9 mouse cellular contexts compared by ENCODE assay signal in the genomic region with DNA sequence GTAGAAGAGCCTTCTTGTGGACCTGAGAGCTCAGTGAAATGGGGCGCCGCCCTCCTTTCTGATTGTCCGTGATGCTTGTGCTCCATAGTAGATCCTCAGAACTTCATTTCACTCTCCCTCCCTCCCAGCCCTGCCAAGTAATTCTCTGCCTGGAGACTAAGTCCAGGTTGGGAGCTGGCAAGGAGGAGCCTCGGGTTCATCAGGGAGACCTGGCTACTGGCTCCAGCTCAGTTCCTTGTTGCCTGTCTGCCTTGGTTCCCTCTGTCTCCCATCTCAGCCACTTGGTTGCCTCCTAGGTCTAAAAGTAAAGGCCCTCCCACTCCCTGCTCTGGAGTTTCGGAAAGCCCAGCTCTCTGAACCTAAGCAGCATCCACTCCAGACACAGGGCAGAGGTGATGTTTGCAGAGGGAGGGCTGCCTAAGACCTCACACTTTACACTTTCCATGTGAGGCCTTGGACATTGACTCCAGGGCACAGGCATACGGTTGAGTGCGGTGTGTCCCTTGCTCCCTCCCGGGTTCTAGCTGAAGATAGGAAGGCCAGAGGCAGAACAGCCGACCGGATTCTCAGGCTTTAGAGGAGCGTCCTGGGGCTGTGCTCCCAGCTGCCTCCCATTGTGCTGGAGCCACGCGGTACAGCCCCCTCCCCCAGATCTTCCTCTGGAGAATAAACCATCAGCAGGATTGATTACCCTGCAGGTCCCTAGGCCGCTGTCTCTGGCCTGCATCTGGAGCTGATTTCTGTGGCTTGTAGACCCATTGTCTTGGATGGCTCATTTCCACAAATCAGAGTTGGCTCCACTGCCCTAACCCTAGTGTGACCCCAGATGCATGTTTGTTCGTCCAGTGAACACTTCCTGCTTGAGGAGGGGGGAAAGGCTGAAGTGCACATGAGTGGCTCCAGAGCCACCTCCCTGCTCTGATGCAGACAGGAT.
DNase-seq lines count a peak whose midpoint lies in the region; ATAC-seq and TF ChIP-seq lines count a peak whose summit lies in the region.
"Had no signal": no experiment of that assay in that cellular context is flagged by ENCODE, and none has a peak within 500 bp of the region (broad histone marks: within the 10 kb centered on the region; RNA-seq: fewer than 3 reads in every experiment).

No protein-coding gene starts in this region.

- no peaks in the 10 kb centered on the region for H3K27me3 ChIP-seq in kidney, embryonic 14.5 days (ENCODE audit: control insufficient read depth, insufficient read depth, low read length)
- no peaks in the 10 kb centered on the region for H3K27me3 ChIP-seq in heart, embryonic 14.5 days (ENCODE audit: control insufficient read depth, insufficient read depth, low read length)
- H3K27me3 ChIP-seq in limb, embryonic 13.5 days: no peaks in the 10 kb centered on the region
- H3K27me3 ChIP-seq in small intestine, adult 2 months (ENCODE audit: control insufficient read depth, insufficient read depth, low read length): no peaks in the 10 kb centered on the region

- H3K9me3 ChIP-seq in kidney, embryonic 14.5 days (ENCODE audit: control insufficient read depth, low read length): no peaks in the 10 kb centered on the region
- no peaks in the 10 kb centered on the region for H3K9me3 ChIP-seq in heart, embryonic 14.5 days (ENCODE audit: control insufficient read depth, low read length)
- H3K9me3 ChIP-seq in limb, embryonic 13.5 days: no peaks in the 10 kb centered on the region

- H3K4me2 ChIP-seq in kidney, embryonic 14.5 days (replicated peaks; ENCODE audit: low read depth, low read length): peak overlapping the region; percentile 19; the same call in 1 of the 2 replicates
- no peak overlapping the region for H3K4me2 ChIP-seq in heart, embryonic 14.5 days (ENCODE audit: low read length)
- H3K4me2 ChIP-seq in limb, embryonic 13.5 days (replicated peaks): no peak overlapping the region; the same call in 1 of the 2 replicates

- TF ChIP-seq POLR2A in small intestine, adult 2 months (IDR thresholded peaks at IDR 0.05; ENCODE audit: low read depth, low read length): no peak

- DNase-seq in kidney, adult 18-20 months: no peak
- DNase-seq in thymus, adult 18-20 months: no peak
- DNase-seq in left cerebral cortex, adult 9 months (ENCODE audit: low spot score in 2 of 2): no peak
- no peak for DNase-seq in testis, postnatal 14 days (ENCODE audit: low spot score)
- DNase-seq: cerebellum, adult 11-12 months had no signal

- peak overlapping the region; percentile 35 for H3K9ac ChIP-seq in kidney, embryonic 14.5 days (ENCODE audit: low read depth, low read length)
- H3K9ac ChIP-seq in heart, embryonic 14.5 days (ENCODE audit: low read length): no peak overlapping the region
- H3K9ac ChIP-seq in limb, embryonic 13.5 days: peak overlapping the region; percentile 39; the same call in 1 of the 2 replicates

- peaks cover 59% of the 10 kb centered on the region for H3K4me1 ChIP-seq in kidney, embryonic 14.5 days (ENCODE audit: control insufficient read depth, insufficient read depth, low read length)
- H3K4me1 ChIP-seq in heart, embryonic 14.5 days (ENCODE audit: control insufficient read depth in 2 of 2, insufficient read depth in 2 of 2, low read length in 2 of 2): peaks cover 18 to 42% of the 10 kb centered on the region in 2 experiments
- peaks cover 85% of the 10 kb centered on the region for H3K4me1 ChIP-seq in limb, embryonic 13.5 days
- peaks cover 59% of the 10 kb centered on the region for H3K4me1 ChIP-seq in small intestine, adult 2 months (ENCODE audit: control insufficient read depth, insufficient read depth, insufficient read length, low read length)

- H3K27ac ChIP-seq in kidney, embryonic 14.5 days (ENCODE audit: low read depth, low read length): peak overlapping the region; percentile 82
- H3K27ac ChIP-seq in heart, embryonic 14.5 days (replicated peaks in 1 of 2; ENCODE audit: control insufficient read depth in 1 of 2, insufficient read depth in 1 of 2, low read depth in 2 of 2, low read length in 2 of 2): peak overlapping the region; percentile 29 to 76
- peak overlapping the region; percentile 59; the same call in 1 of the 2 replicates for H3K27ac ChIP-seq in limb, embryonic 13.5 days
- H3K27ac ChIP-seq in small intestine, adult 2 months (ENCODE audit: insufficient read depth, low read depth, low read length): peak overlapping the region; percentile 76

- no peak overlapping the region for H3K4me3 ChIP-seq in kidney, embryonic 14.5 days (ENCODE audit: low read length)
- H3K4me3 ChIP-seq in heart, embryonic 14.5 days (ENCODE audit: control insufficient read depth in 1 of 2, insufficient read depth in 1 of 2, low read depth in 1 of 2, low read length in 2 of 2): no peak overlapping the region
- no peak overlapping the region for H3K4me3 ChIP-seq in limb, embryonic 13.5 days
- H3K4me3 ChIP-seq in small intestine, adult 2 months (ENCODE audit: low read depth, low read length): no peak overlapping the region

- no peak for TF ChIP-seq CTCF in small intestine, adult 2 months (IDR thresholded peaks at IDR 0.05; ENCODE audit: extremely low read depth, insufficient read length, insufficient replicate concordance, low read depth, low read length)

- H3K36me3 ChIP-seq in kidney, embryonic 14.5 days (ENCODE audit: control insufficient read depth, insufficient read depth, low read length): no peaks in the 10 kb centered on the region
- 0 out of 2 replicates have a peak, but pooled peaks cover 2% of the 10 kb centered on the region for H3K36me3 ChIP-seq in heart, embryonic 14.5 days (ENCODE audit: control insufficient read depth, insufficient read depth, low read length)
- peaks cover 8% of the 10 kb centered on the region; the same call in 1 of the 2 replicates for H3K36me3 ChIP-seq in limb, embryonic 13.5 days
- H3K36me3 ChIP-seq in small intestine, adult 2 months (ENCODE audit: control insufficient read depth, insufficient read depth, low read length): no peaks in the 10 kb centered on the region

- 23% methylated on average over 15 of the region's 15 CpGs for WGBS in kidney, embryonic 14.5 days
- 53% methylated on average over 15 of the region's 15 CpGs for WGBS in heart, embryonic 14.5 days
- WGBS in limb, embryonic 13.5 days: 25% methylated on average over 15 of the region's 15 CpGs
- 28% methylated on average over 15 of the region's 15 CpGs for WGBS in small intestine, adult 2 months

- ATAC-seq in kidney, embryonic 14.5 days (ENCODE audit: low FRiP score, low TSS enrichment): peak; percentile 77
- no peak for ATAC-seq in heart, embryonic 14.5 days (ENCODE audit: insufficient number of reproducible peaks, insufficient read depth, low FRiP score, low read depth)
- ATAC-seq in limb, embryonic 13.5 days (ENCODE audit: low FRiP score, low read depth): no peak
